Mouse (Mus musculus): ENCODE measurements around the gene Hist2h3c2. TPM values are rescaled to one million over a fixed set of nuclear protein-coding genes. Genes with fewer than 3 reads are reported as not detected.
"Not testable (repeated sequence)": the region's sequence is repeated elsewhere in the genome, so short reads cannot be mapped to it uniquely, and the experiment has no call there.

The Hist2h3c2 gene
- 5.2 and 5.3 TPM in 2 replicates for polyA plus RNA-seq (2014; fragmentation: Nextera tagmentation; extraction: Ambion mirVana)

DNA sequence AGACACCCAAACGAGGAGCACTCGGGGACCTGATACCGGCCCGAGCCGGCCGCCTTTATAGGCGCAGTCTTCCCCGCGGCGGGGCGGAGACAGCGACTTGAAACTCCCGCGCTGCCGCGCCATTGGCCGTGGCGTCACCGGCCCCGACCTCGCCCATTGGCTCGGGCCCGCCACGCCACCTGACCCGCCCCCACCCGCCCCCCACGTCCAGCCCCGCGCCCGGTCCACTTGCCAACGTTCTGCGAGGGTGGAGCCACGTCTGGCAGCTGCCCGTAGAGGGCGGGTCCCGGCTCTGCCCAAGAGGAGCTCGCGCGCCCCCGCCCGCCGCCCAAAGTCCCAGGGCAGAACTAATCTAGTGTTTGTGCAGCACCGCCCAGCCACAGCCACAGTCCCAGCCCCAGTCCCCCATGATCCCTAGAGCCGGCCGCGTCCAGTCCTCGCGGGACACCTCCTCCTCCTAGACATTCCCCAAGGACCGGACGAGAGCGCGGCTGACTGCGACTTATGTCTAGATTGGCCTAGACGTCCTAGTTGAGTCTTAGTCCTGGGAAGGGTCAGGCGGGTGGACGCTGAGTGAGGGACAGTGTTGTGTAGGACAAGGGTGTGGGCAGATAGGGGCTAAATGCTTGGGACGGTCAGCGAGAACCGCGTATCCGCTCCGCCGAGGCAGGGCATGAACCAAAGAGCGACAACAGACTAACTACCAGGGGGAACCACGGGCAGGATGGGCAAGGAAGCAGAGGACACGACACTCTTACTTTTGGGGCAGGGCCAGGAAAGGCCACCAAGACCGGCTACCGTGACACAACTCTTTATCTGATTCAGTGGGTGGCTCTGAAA is at the start of gene Hist2h3c2:
Gene Hist2h3c2, minus strand, starts transcription at position 174 of the 840 bp plus-strand sequence.
- H3K27me3 ChIP-seq (replicated peaks; ENCODE audit: control insufficient read depth, insufficient read depth, low read length); H3K9me3 ChIP-seq (ENCODE audit: control insufficient read depth, low read length); DNase-seq (ENCODE audit: low spot score); H3K36me3 ChIP-seq (ENCODE audit: control insufficient read depth, insufficient read depth, low read length): not testable (repeated sequence)
- 0% methylated on average over 3 of the region's 68 CpGs for WGBS
- ATAC-seq (ENCODE audit: low read depth) = peak; percentile 91
- H3K4me2 ChIP-seq (ENCODE audit: low read depth, low read length) = peak within 1 kb of the TSS; percentile 62
- peaks cover 23% of the 10 kb centered on the region for H3K4me1 ChIP-seq (ENCODE audit: control insufficient read depth, insufficient read depth, low read length)
- peak within 1 kb of the TSS; percentile 70 for H3K9ac ChIP-seq (ENCODE audit: low read depth, low read length)
- peak within 1 kb of the TSS; percentile 81 for H3K27ac ChIP-seq (replicated peaks; ENCODE audit: low read depth, low read length)
- H3K4me3 ChIP-seq (ENCODE audit: low read depth, low read length) = peak within 1 kb of the TSS; percentile 47

DNA sequence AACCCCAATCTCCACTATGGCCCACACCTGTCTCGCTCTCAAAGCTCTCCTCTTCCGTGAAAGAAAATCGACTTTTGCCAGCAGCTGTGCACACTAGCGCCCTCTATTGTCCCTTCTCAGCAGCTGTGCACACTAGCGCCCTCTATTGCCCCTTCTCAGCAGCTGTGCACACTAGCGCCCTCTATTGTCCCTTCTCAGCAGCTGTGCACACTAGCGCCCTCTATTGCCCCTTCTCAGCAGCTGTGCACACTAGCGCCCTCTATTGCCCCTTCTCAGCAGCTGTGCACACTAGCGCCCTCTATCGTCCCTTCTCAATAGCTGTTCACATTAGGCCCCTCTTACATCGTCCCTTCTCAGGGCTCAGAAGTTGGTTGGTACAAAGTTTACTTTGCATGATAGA is 48.4 kb upstream of the Hist2h3c2 start:
- not testable (repeated sequence) for H3K27ac ChIP-seq (replicated peaks; ENCODE audit: low read depth, low read length); H3K9ac ChIP-seq (ENCODE audit: low read depth, low read length); H3K4me3 ChIP-seq (ENCODE audit: low read depth, low read length); H3K27me3 ChIP-seq (replicated peaks; ENCODE audit: control insufficient read depth, insufficient read depth, low read length); DNase-seq (ENCODE audit: low spot score); H3K9me3 ChIP-seq (ENCODE audit: control insufficient read depth, low read length); H3K4me1 ChIP-seq (ENCODE audit: control insufficient read depth, insufficient read depth, low read length); ATAC-seq (ENCODE audit: low read depth); H3K4me2 ChIP-seq (ENCODE audit: low read depth, low read length); H3K36me3 ChIP-seq (ENCODE audit: control insufficient read depth, insufficient read depth, low read length)
- WGBS = 86% methylated on average over 11 of the region's 11 CpGs

DNA sequence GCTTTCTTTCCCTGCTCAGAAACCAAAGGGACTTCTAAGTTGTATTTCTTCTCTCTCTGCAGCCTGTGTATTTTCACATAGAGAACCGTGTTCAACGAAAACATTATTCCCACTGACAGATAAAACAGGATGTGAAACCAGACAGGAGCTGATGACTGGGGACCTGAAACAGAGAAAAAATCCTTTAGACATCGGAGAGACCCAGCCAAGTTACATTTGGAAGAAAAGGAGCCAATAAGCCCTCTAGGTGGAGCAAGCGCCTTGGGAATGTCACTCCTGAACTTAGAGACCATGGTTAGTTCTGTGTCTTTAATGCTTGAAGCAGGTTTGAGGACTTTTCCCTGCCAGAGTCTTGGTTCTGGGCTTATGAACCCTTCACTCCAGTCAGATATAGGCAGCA is 45.5 kb upstream of the Hist2h3c2 start:
- no peak overlapping the region for H3K27ac ChIP-seq (replicated peaks; ENCODE audit: low read depth, low read length)
- H3K4me1 ChIP-seq (ENCODE audit: control insufficient read depth, insufficient read depth, low read length) = no peaks in the 10 kb centered on the region
- peak overlapping the region; percentile 2 for H3K4me2 ChIP-seq (ENCODE audit: low read depth, low read length)
- H3K27me3 ChIP-seq (replicated peaks; ENCODE audit: control insufficient read depth, insufficient read depth, low read length) = no peaks in the 10 kb centered on the region; the same call in none of the 2 replicates
- 12% methylated on average over 4 of the region's 4 CpGs for WGBS
- ATAC-seq (ENCODE audit: low read depth) (no peak), DNase-seq (ENCODE audit: low spot score) (peak; percentile 77)
- H3K36me3 ChIP-seq (ENCODE audit: control insufficient read depth, insufficient read depth, low read length) = no peaks in the 10 kb centered on the region
- no peak overlapping the region for H3K4me3 ChIP-seq (ENCODE audit: low read depth, low read length)
- H3K9me3 ChIP-seq (ENCODE audit: control insufficient read depth, low read length) = no peaks in the 10 kb centered on the region
- 0 out of 2 replicates have a peak overlapping the region, but pooled peaks have one; percentile 5 for H3K9ac ChIP-seq (ENCODE audit: low read depth, low read length)

DNA sequence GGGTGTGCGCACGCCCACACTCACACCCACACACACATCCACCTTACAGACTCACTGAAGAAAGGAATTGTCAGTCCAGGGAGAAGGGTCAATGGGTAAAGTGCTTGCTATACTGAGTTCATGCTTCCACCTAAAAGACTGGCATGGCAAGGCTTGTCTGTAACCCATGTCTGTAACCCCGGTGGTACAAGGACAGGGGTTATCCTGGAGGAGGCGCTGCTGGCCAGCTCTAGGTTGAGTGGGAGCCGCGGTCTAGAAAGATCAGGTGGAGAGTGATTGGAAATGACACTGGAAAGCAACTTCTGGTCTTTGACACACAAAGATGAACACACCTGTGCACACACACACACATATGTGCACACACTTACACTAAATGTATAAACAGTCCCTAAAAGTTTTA is 41.7 kb upstream of the Hist2h3c2 start:
- no peak for DNase-seq (ENCODE audit: low spot score)
- Histone ChIP-seq H3K4me1 (ENCODE audit: control insufficient read depth, insufficient read depth, low read length) (0 out of 2 replicates have a peak, but pooled peaks cover 2% of the 10 kb centered on the region), H3K4me2 (ENCODE audit: low read depth, low read length) (no peak overlapping the region), H3K36me3 (ENCODE audit: control insufficient read depth, insufficient read depth, low read length) (no peaks in the 10 kb centered on the region), H3K4me3 (ENCODE audit: low read depth, low read length) (no peak overlapping the region), H3K9ac (ENCODE audit: low read depth, low read length) (no peak overlapping the region), H3K27ac (replicated peaks; ENCODE audit: low read depth, low read length) (no peak overlapping the region), H3K27me3 (replicated peaks; ENCODE audit: control insufficient read depth, insufficient read depth, low read length) (no peaks in the 10 kb centered on the region; the same call in none of the 2 replicates), H3K9me3 (ENCODE audit: control insufficient read depth, low read length) (no peaks in the 10 kb centered on the region)
- 50% methylated on average over 6 of the region's 6 CpGs for WGBS
- no peak for ATAC-seq (ENCODE audit: low read depth)

DNA sequence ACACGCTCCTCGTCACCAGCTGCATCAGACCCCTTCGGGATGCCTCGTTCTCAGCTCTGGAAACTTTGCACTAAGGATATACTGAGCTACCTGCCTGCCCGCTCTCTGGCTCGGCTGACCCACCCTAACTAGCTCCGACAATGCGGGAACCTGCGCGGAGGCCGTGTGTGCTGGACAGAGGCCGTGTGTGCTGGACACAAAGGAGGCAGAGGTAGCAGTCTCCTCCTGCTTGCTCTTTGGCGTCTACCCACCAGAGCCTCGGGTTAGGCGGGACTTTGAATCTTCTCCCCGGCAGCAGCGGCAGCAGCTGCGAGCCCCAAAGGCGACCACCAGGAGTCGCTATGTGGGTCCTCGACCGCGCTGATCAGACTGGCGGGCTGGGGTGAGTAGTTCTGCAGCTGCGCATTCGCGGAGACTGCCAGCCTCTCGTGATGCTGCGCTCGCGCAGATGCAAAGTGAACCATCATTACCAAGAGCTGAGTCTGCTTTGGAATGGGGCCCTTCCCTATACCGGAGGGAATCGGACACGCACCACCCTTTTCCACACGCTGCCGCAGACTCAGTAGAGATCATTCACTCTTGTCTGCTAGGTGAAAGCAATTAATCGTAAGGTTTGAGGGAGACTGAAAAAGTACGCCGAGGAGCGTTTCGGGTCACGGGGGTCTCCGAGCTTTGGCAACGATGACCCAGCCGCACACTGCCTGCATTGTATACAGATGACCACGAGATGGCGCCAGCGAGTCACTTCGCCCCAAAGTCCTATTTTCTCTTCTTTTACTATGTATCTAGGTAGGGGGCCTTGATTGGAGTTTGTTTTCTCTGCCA is 39.1 kb upstream of the Hist2h3c2 start:
- Histone ChIP-seq H3K27ac (replicated peaks; ENCODE audit: low read depth, low read length) (peak overlapping the region; percentile 83), H3K4me2 (ENCODE audit: low read depth, low read length) (peak overlapping the region; percentile 76), H3K4me1 (ENCODE audit: control insufficient read depth, insufficient read depth, low read length) (0 out of 2 replicates have a peak, but pooled peaks cover 2% of the 10 kb centered on the region), H3K36me3 (ENCODE audit: control insufficient read depth, insufficient read depth, low read length) (no peaks in the 10 kb centered on the region), H3K9ac (ENCODE audit: low read depth, low read length) (peak overlapping the region; percentile 66), H3K4me3 (ENCODE audit: low read depth, low read length) (peak overlapping the region; percentile 49), H3K27me3 (replicated peaks; ENCODE audit: control insufficient read depth, insufficient read depth, low read length) (no peaks in the 10 kb centered on the region), H3K9me3 (ENCODE audit: control insufficient read depth, low read length) (no peaks in the 10 kb centered on the region)
- DNase-seq (ENCODE audit: low spot score) (peak; percentile 97), ATAC-seq (ENCODE audit: low read depth) (peak; percentile 98)
- WGBS = under 1% methylated on average over 49 of the region's 49 CpGs

DNA sequence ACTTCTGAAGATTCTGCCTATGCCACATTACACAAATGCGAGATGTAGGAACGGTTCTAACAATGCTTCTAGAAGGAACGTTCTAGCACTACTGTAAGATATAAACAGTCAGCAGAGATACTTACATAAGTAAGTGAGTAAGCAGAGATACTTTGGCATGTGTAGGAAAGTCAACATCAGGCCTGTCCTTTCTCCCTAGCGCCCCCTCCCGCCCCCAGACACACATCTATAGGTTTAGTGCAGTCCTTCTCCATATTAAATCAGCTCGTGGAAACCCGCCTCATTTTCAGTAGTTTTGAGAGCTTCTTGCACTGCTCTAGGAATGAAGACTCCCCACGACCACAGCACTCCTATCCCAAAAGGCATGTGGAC is 38.5 kb upstream of the Hist2h3c2 start:
- H3K27me3 ChIP-seq (replicated peaks; ENCODE audit: control insufficient read depth, insufficient read depth, low read length) = no peaks in the 10 kb centered on the region
- H3K4me1 ChIP-seq (ENCODE audit: control insufficient read depth, insufficient read depth, low read length) = 0 out of 2 replicates have a peak, but pooled peaks cover 2% of the 10 kb centered on the region
- peak overlapping the region; percentile 66 for H3K9ac ChIP-seq (ENCODE audit: low read depth, low read length)
- peak overlapping the region; percentile 76 for H3K4me2 ChIP-seq (ENCODE audit: low read depth, low read length)
- 19% methylated on average over 8 of the region's 8 CpGs for WGBS
- no peaks in the 10 kb centered on the region for H3K9me3 ChIP-seq (ENCODE audit: control insufficient read depth, low read length)
- H3K4me3 ChIP-seq (ENCODE audit: low read depth, low read length) = peak overlapping the region; percentile 49
- peak; percentile 46 for ATAC-seq (ENCODE audit: low read depth)
- peak; percentile 76 for DNase-seq (ENCODE audit: low spot score)
- peak overlapping the region; percentile 83 for H3K27ac ChIP-seq (replicated peaks; ENCODE audit: low read depth, low read length)
- no peaks in the 10 kb centered on the region for H3K36me3 ChIP-seq (ENCODE audit: control insufficient read depth, insufficient read depth, low read length)

DNA sequence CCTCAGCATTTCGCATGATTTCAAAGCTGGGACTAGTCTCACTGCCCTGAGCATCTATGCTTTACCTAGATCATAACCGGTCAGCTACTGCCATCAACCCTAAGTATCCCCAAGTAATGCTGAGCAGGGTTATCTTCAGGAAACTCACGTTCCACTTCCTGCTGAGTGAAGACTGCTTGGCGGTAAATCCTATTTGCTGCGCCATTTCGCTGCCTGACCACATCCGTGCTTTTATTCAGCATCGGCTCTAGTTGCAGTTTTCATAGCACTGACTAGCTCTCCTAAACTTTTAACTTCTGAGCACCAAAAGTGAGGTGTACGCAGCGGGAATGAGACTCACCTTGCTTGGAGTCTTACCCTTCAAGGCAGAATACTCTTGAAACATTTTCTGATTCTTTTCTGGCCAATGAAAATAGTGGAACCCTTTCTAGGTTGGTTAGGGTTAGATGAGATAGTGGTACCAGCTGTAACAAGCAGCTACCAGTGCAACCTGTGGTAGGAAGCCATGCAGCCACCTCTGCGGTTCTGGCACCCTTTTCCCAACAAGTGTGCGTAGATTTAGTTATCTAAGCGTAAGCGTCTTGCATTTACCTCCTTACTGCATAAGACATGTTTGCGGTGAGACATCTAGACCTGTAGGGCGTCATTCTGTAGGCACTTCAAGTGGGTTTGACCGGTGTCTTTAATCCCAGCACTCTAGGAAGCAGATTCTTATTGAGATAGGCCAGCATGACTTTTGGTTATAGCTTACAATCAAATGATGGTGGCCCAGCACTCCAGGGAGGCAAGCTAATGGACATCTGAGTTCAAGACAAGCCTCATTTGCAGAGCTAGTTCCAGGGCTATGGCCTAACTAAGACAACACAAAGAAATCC is 34.9 kb upstream of the Hist2h3c2 start:
- H3K9me3 ChIP-seq (ENCODE audit: control insufficient read depth, low read length) = no peaks in the 10 kb centered on the region
- 0 out of 2 replicates have a peak, but pooled peaks cover 2% of the 10 kb centered on the region for H3K4me1 ChIP-seq (ENCODE audit: control insufficient read depth, insufficient read depth, low read length)
- DNase-seq (ENCODE audit: low spot score) (no peak), ATAC-seq (ENCODE audit: low read depth) (no peak)
- no peaks in the 10 kb centered on the region for H3K36me3 ChIP-seq (ENCODE audit: control insufficient read depth, insufficient read depth, low read length)
- WGBS = 87% methylated on average over 17 of the region's 17 CpGs
- no peak overlapping the region for H3K4me3 ChIP-seq (ENCODE audit: low read depth, low read length)
- H3K4me2 ChIP-seq (ENCODE audit: low read depth, low read length) = no peak overlapping the region
- no peaks in the 10 kb centered on the region for H3K27me3 ChIP-seq (replicated peaks; ENCODE audit: control insufficient read depth, insufficient read depth, low read length)
- no peak overlapping the region for H3K27ac ChIP-seq (replicated peaks; ENCODE audit: low read depth, low read length)
- no peak overlapping the region for H3K9ac ChIP-seq (ENCODE audit: low read depth, low read length)
